ENCODE assay signal across 12 mouse cellular contexts in the genomic region with DNA sequence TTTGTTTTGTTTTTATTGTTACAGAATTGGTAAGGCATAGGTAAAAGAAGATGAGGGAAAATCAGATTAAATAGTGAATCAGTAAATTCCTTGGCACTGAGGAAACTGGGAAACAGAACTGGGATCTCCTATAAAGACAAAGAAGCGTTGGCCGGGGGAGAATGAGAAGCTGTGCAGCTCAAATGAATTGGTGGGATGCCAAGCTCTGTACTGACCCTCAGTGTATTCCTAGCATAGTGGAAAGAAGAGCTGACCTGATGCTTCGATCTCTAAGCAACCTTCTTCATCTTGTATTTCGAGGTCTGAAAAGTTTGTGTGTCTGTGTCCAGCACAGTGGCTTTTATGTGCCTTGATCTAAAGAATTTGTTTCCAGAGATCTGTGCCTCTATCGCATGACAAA.
"Had no signal": no experiment of that assay in that cellular context is flagged by ENCODE, and none has a peak within 500 bp of the region (broad histone marks: within the 10 kb centered on the region; RNA-seq: fewer than 3 reads in every experiment).

No protein-coding gene starts in this region.

- H3K27ac ChIP-seq: kidney, embryonic 15.5 days; limb, embryonic 13.5 days; liver, embryonic 15.5 days; macrophage; neural tube, embryonic 15.5 days; stomach, postnatal 0 days had no signal

- H3K4me3 ChIP-seq: kidney, embryonic 15.5 days; limb, embryonic 13.5 days; liver, embryonic 15.5 days; megakaryocyte, embryonic 14.5 days; neural tube, embryonic 15.5 days had no signal

- H3K4me1 ChIP-seq: kidney, embryonic 15.5 days; limb, embryonic 13.5 days; liver, embryonic 15.5 days; megakaryocyte, embryonic 14.5 days; neural tube, embryonic 15.5 days had no signal

- DNase-seq: kidney, adult 2 months; kidney, postnatal 14 days; layer of hippocampus, postnatal 36 days; lung, adult 2 months; thymus, postnatal 4 days had no signal
